Mouse (Mus musculus) liver, adult 2 months (tissue): Measurements from ENCODE around the gene Fadd.

Experiments
- CTCF ChIP-seq: fragments of 200-500 bp; IDR thresholded peaks from 2 replicates; pipeline ENCODE4 v1.5.1; 2011; ENCODE audit warnings: low read depth, low read length, control low read depth
- POLR2A ChIP-seq: fragments of 200-500 bp; IDR thresholded peaks from 2 replicates; pipeline ENCODE4 v1.6.1; 2011; ENCODE audit warnings: low read length, control low read depth; ENCODE audit not compliant: insufficient read depth; ENCODE audit errors: extremely low read depth

DNA sequence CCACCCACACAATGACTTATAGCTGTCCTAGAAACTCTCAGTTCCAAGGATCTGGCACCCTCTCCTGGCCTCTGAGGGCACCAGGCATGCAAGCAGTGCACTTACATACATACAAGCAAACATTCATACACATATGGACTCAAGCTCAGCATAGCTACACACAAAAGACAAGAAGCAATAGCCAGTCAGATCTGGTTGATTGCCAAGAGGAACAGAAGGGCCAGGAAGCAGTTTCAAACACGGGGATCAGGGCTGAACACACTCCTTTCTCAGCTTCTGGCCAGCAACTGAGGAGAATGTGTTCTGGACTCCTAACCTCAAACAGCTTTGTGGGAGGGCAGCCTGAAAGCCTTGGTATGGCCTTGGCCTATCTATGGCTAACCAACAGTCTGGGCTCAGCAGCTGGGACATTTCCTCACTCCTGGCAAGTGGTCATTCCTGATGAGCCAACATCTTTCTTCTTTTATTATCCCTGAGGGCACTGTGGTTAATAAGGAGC is 54.5 kb downstream of the Fadd start:
- TF ChIP-seq POLR2A (no peak), CTCF (no peak)
